Mouse (Mus musculus) frontal cortex, adult 2 months (tissue): ENCODE measurements around the gene Itga6. TPM values are rescaled to one million over a fixed set of nuclear protein-coding genes. Genes with fewer than 3 reads are reported as not detected.

ENCODE experiments used
- DNase-seq, 2 experiments: peaks; one replicate each; pipeline ENCODE4 v3.0.0; 2022; ENCODE audit warnings: low spot score in 1 of 2; ENCODE audit errors: extremely low spot score in 1 of 2
- polyA plus RNA-seq: library from polyadenylated mRNA; depleted of rRNA; stranded (reverse); fragments of >200 nt; gene quantifications from 2 replicates; pipeline ENCODE4 v1.2.3, GENCODE M21; 2012

Gene Itga6
- polyA plus RNA-seq, 1 experiment, result 32.4 TPM

GRCm38 (mm10) chr2:71758591-71759531 is 13.4 kb downstream of the Itga6 start:
- DNase-seq, result no peak

- no peak for DNase-seq
These were observed 14.7 kb downstream of the Itga6 start for GRCm38 (mm10) chr2:71760091-71760490.

GRCm38 (mm10) chr2:71761081-71761480 is 15.7 kb downstream of the Itga6 start:
- DNase-seq, result no peak

GRCm38 (mm10) chr2:71764525-71764924 is 19.1 kb downstream of the Itga6 start:
- no peak for DNase-seq

- no peak for DNase-seq
These were observed 19.7 kb downstream of the Itga6 start for GRCm38 (mm10) chr2:71764961-71765735.

GRCm38 (mm10) chr2:71766007-71766406 is 20.6 kb downstream of the Itga6 start:
- no peak for DNase-seq

GRCm38 (mm10) chr2:71767019-71767610 is 21.7 kb downstream of the Itga6 start:
- no peak for DNase-seq

- DNase-seq, result no peak
These were observed 26.3 kb downstream of the Itga6 start for GRCm38 (mm10) chr2:71771762-71772161.

- DNase-seq, result no peak
These were observed 28.3 kb downstream of the Itga6 start for GRCm38 (mm10) chr2:71773714-71774113.

- DNase-seq, result no peak
These were observed 29.0 kb downstream of the Itga6 start for GRCm38 (mm10) chr2:71774246-71774951.

GRCm38 (mm10) chr2:71775201-71775611 is 29.8 kb downstream of the Itga6 start:
- no peak for DNase-seq

GRCm38 (mm10) chr2:71779266-71779888 is 34.0 kb downstream of the Itga6 start:
- DNase-seq, result no peak

GRCm38 (mm10) chr2:71780016-71780415 is 34.6 kb downstream of the Itga6 start:
- no peak for DNase-seq

GRCm38 (mm10) chr2:71785260-71785659 is 39.8 kb downstream of the Itga6 start:
- DNase-seq, result no peak

- DNase-seq, result no peak
These were observed 40.6 kb downstream of the Itga6 start for GRCm38 (mm10) chr2:71786060-71786459.

- DNase-seq, result peak in 1 of 2 experiments; percentile 41
These were observed 41.3 kb downstream of the Itga6 start for GRCm38 (mm10) chr2:71786591-71787155.

- DNase-seq, result peak in 1 of 2 experiments; percentile 28
These were observed 41.8 kb downstream of the Itga6 start for GRCm38 (mm10) chr2:71787156-71787590.

- peak in 1 of 2 experiments; percentile 10 for DNase-seq
These were observed 42.4 kb downstream of the Itga6 start for GRCm38 (mm10) chr2:71787591-71788460.

GRCm38 (mm10) chr2:71790752-71791151 is 45.3 kb downstream of the Itga6 start:
- no peak for DNase-seq
